Mouse (Mus musculus): ENCODE results near the gene Defa37.
"Not testable (repeated sequence)": the region's sequence is repeated elsewhere in the genome, so short reads cannot be mapped to it uniquely, and the experiment has no call there.

Defa37 gene

DNA sequence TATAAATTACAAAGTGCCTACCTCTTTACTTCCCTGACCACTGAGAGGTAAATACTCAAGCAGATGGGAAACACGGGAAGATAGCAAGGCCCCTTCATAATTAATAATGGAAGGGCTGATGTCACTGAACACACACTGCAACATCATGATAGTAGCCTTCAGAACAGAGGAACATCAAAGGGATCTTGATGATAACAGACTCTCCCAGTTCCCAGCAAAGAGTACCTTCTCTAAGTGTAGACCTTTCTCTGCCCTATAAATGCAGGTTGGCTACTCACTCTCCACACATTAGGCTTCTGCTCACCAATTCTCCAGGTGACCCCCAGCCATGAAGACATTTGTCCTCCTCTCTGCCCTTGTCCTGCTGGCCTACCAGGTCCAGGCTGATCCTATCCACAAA lies at the start of gene Defa37:
Gene Defa37 (plus strand): TSS at position 301 of the 400 bp plus-strand sequence.
- DNase-seq (ENCODE audit: low read depth) = not testable (repeated sequence)

DNA sequence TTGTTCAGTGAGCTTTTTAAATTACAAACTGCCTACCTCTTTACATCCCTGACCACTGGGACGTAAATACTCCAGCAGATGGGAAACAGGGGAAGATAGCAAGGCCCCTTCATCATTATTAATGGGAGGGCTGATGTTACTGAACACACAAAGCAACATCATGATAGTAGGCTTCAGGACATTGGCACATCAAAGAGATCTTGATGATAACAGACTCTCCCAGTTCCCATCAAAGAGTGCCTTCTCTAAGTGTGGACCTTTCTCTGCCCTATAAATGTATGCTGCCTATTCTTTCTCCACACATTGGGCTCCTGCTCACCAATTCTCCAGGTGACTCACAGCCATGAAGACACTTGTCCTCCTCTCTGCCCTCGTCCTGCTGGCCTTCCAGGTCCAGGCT lies 36.5 kb upstream of the Defa37 start, which contains the start of gene Defa32:
Gene Defa32 (plus strand): TSS at position 301 of the 400 bp plus-strand sequence.
- not testable (repeated sequence) for DNase-seq (ENCODE audit: low read depth)

DNA sequence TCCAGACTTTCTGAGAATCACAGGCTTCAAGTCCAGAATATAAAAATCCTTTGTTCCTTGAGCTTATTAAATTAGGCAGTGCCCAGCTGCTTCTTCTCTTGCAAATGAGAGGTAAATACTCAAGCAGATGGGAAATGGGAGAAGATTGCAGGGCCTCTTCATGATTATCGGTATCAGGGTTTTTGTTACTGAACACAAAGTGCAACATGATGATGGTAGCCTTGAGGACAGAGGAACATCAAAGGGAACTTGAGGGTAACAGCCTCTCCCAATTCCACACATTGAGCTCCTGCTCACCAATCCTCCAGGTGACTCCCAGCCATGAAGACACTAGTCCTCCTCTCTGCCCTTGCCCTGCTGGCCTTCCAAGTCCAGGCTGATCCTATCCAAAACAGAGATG lies 17.5 kb downstream of the Defa37 start, which contains the start of gene Defa28:
Gene Defa28 (plus strand): TSS at position 301 of the 400 bp plus-strand sequence.
- DNase-seq (ENCODE audit: low read depth) = not testable (repeated sequence)

DNA sequence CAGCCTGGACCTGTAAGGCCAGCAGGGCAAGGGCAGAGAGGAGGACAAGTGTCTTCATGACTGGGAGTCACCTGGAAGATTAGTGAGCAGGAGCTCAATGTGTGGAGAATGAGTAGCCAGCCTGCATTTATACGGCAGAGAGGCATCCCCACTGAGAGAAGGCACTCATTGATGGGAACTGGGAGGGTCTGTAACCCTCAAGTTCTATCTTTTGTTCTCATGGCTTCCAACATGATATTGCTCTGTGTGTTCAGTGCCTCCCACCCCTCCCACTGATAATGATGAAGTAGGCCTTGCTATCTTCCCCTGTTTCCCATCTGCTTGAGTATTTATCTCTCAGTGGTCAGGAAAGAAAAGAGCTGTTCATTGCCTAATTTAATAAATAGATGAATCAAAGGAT lies 29.2 kb downstream of the Defa37 start, which contains the start of gene Gm7861:
Gene Gm7861 (minus strand): TSS at position 101 of the 400 bp plus-strand sequence.
- not testable (repeated sequence) for DNase-seq (ENCODE audit: low read depth)
